Mouse (Mus musculus): ENCODE measurements around the gene Padi3. TPM values are rescaled to one million over a fixed set of nuclear protein-coding genes. Genes with fewer than 3 reads are reported as not detected.

Gene Padi3
- polyA plus RNA-seq, 1 experiment from 2014 or later, result 0.14 TPM

GRCm38 (mm10) chr4:140815996-140816917 lies 5.8 kb upstream of the Padi3 start:
- Histone ChIP-seq H3K9me3 (replicated peaks) (no peaks in the 10 kb centered on the region), H3K36me3 (no peaks in the 10 kb centered on the region), H3K27me3 (peaks cover 9% of the 10 kb centered on the region), H3K27ac (no peak overlapping the region), H3K4me2 (no peak overlapping the region), H3K9ac (no peak overlapping the region), H3K4me1 (replicated peaks) (peaks cover 52% of the 10 kb centered on the region), H3K4me3 (no peak overlapping the region)
- ATAC-seq (replicated peaks; ENCODE audit: insufficient number of reproducible peaks, insufficient read depth, low FRiP score, low read depth), result no peak
- 21% methylated on average over 10 of the region's 10 CpGs for WGBS

- no peaks in the 10 kb centered on the region for H3K36me3 ChIP-seq
- ATAC-seq (replicated peaks; ENCODE audit: insufficient number of reproducible peaks, insufficient read depth, low FRiP score, low read depth), result no peak
- peaks cover 54% of the 10 kb centered on the region for H3K4me1 ChIP-seq (replicated peaks)
- 53% methylated on average over 5 of the region's 5 CpGs for WGBS
- H3K4me2 ChIP-seq, result no peak overlapping the region
- no peak overlapping the region for H3K4me3 ChIP-seq
- no peak overlapping the region for H3K27ac ChIP-seq
- H3K27me3 ChIP-seq, result peaks cover 9% of the 10 kb centered on the region
- no peaks in the 10 kb centered on the region for H3K9me3 ChIP-seq (replicated peaks)
- no peak overlapping the region for H3K9ac ChIP-seq
These were observed 5.0 kb upstream of the Padi3 start for GRCm38 (mm10) chr4:140815496-140815895.

GRCm38 (mm10) chr4:140814241-140815225 lies 4.1 kb upstream of the Padi3 start:
- ATAC-seq (replicated peaks; ENCODE audit: insufficient number of reproducible peaks, insufficient read depth, low FRiP score, low read depth), result no peak
- WGBS, result 31% methylated on average over 36 of the region's 36 CpGs
- peaks cover 56% of the 10 kb centered on the region for H3K4me1 ChIP-seq (replicated peaks)

GRCm38 (mm10) chr4:140813358-140814185 lies 3.1 kb upstream of the Padi3 start:
- Histone ChIP-seq H3K36me3 (no peaks in the 10 kb centered on the region), H3K9ac (no peak overlapping the region), H3K27me3 (peaks cover 9% of the 10 kb centered on the region), H3K4me3 (peak overlapping the region; percentile 43), H3K27ac (no peak overlapping the region), H3K4me2 (peak overlapping the region; percentile 63), H3K4me1 (replicated peaks) (peaks cover 63% of the 10 kb centered on the region), H3K9me3 (replicated peaks) (no peaks in the 10 kb centered on the region)
- ATAC-seq (replicated peaks; ENCODE audit: insufficient number of reproducible peaks, insufficient read depth, low FRiP score, low read depth), result no peak
- 39% methylated on average over 13 of the region's 13 CpGs for WGBS

More at GRCm38 (mm10) chr4:140814241-140815225, 4.1 kb upstream of the Padi3 start:
- H3K27me3 ChIP-seq, result peaks cover 9% of the 10 kb centered on the region
- H3K4me3 ChIP-seq, result peak overlapping the region; percentile 43
- no peaks in the 10 kb centered on the region for H3K9me3 ChIP-seq (replicated peaks)
- H3K27ac ChIP-seq, result no peak overlapping the region
- no peaks in the 10 kb centered on the region for H3K36me3 ChIP-seq
- peak overlapping the region; percentile 63 for H3K4me2 ChIP-seq
- H3K9ac ChIP-seq, result 0 out of 2 replicates have a peak overlapping the region, but pooled peaks have one; percentile 20

- 7% methylated on average over 9 of the region's 14 CpGs for WGBS
- Histone ChIP-seq H3K4me3 (no peak overlapping the region), H3K27ac (no peak overlapping the region), H3K27me3 (peaks cover 9% of the 10 kb centered on the region), H3K4me2 (peak overlapping the region; percentile 27), H3K4me1 (replicated peaks) (peaks cover 63% of the 10 kb centered on the region), H3K9me3 (replicated peaks) (no peaks in the 10 kb centered on the region), H3K36me3 (no peaks in the 10 kb centered on the region), H3K9ac (no peak overlapping the region)
- ATAC-seq (replicated peaks; ENCODE audit: insufficient number of reproducible peaks, insufficient read depth, low FRiP score, low read depth), result no peak
These were observed 2.2 kb upstream of the Padi3 start for GRCm38 (mm10) chr4:140812609-140813008.

- Histone ChIP-seq H3K4me2 (peak overlapping the region; percentile 27), H3K4me1 (replicated peaks) (peaks cover 63% of the 10 kb centered on the region), H3K36me3 (no peaks in the 10 kb centered on the region), H3K9me3 (replicated peaks) (no peaks in the 10 kb centered on the region), H3K27me3 (peaks cover 9% of the 10 kb centered on the region), H3K27ac (no peak overlapping the region), H3K9ac (no peak overlapping the region), H3K4me3 (no peak overlapping the region)
- ATAC-seq (replicated peaks; ENCODE audit: insufficient number of reproducible peaks, insufficient read depth, low FRiP score, low read depth), result peak; percentile 23; the same call in 1 of the 2 replicates
- 22% methylated on average over 8 of the region's 8 CpGs for WGBS
These were observed 1.7 kb upstream of the Padi3 start for GRCm38 (mm10) chr4:140812191-140812590.

GRCm38 (mm10) chr4:140809118-140809517 lies 1.3 kb downstream of the Padi3 start:
- ATAC-seq (replicated peaks; ENCODE audit: insufficient number of reproducible peaks, insufficient read depth, low FRiP score, low read depth), result peak; percentile 28; the same call in 1 of the 2 replicates
- 23% methylated on average over 8 of the region's 8 CpGs for WGBS

GRCm38 (mm10) chr4:140804601-140805000 lies 5.8 kb downstream of the Padi3 start:
- H3K27ac ChIP-seq, result no peak overlapping the region
- no peaks in the 10 kb centered on the region for H3K36me3 ChIP-seq
- H3K9me3 ChIP-seq (replicated peaks), result no peaks in the 10 kb centered on the region
- H3K4me1 ChIP-seq (replicated peaks), result peaks cover 13% of the 10 kb centered on the region
- H3K27me3 ChIP-seq, result 0 out of 2 replicates have a peak, but pooled peaks cover 3% of the 10 kb centered on the region
- no peak for ATAC-seq (replicated peaks; ENCODE audit: insufficient number of reproducible peaks, insufficient read depth, low FRiP score, low read depth)
- 61% methylated on average over 9 of the region's 9 CpGs for WGBS
- no peak overlapping the region for H3K9ac ChIP-seq
- no peak overlapping the region for H3K4me3 ChIP-seq
- H3K4me2 ChIP-seq, result no peak overlapping the region

More at GRCm38 (mm10) chr4:140809118-140809517, 1.3 kb downstream of the Padi3 start:
- Histone ChIP-seq H3K36me3 (no peaks in the 10 kb centered on the region), H3K9ac (no peak overlapping the region), H3K4me1 (replicated peaks) (peaks cover 43% of the 10 kb centered on the region), H3K4me3 (no peak overlapping the region), H3K9me3 (replicated peaks) (no peaks in the 10 kb centered on the region), H3K27ac (no peak overlapping the region), H3K4me2 (no peak overlapping the region), H3K27me3 (peaks cover 12% of the 10 kb centered on the region)

- Histone ChIP-seq H3K9me3 (replicated peaks) (no peaks in the 10 kb centered on the region), H3K27me3 (0 out of 2 replicates have a peak, but pooled peaks cover 3% of the 10 kb centered on the region), H3K4me3 (no peak overlapping the region), H3K4me2 (no peak overlapping the region), H3K9ac (no peak overlapping the region), H3K27ac (no peak overlapping the region), H3K4me1 (replicated peaks) (peaks cover 6% of the 10 kb centered on the region; the same call in 1 of the 2 replicates), H3K36me3 (no peaks in the 10 kb centered on the region)
- no peak for ATAC-seq (replicated peaks; ENCODE audit: insufficient number of reproducible peaks, insufficient read depth, low FRiP score, low read depth)
- WGBS, result 71% methylated on average over 3 of the region's 3 CpGs
These were observed 9.1 kb downstream of the Padi3 start for GRCm38 (mm10) chr4:140801364-140801763.

GRCm38 (mm10) chr4:140796786-140797185 lies 13.7 kb downstream of the Padi3 start:
- no peak overlapping the region for H3K4me3 ChIP-seq
- WGBS, result 68% methylated on average over 3 of the region's 3 CpGs
- no peaks in the 10 kb centered on the region for H3K36me3 ChIP-seq
- H3K9ac ChIP-seq, result no peak overlapping the region
- no peaks in the 10 kb centered on the region for H3K9me3 ChIP-seq (replicated peaks)
- no peaks in the 10 kb centered on the region for H3K4me1 ChIP-seq (replicated peaks)
- ATAC-seq (replicated peaks; ENCODE audit: insufficient number of reproducible peaks, insufficient read depth, low FRiP score, low read depth), result no peak
- H3K27ac ChIP-seq, result no peak overlapping the region
- H3K4me2 ChIP-seq, result no peak overlapping the region
- no peaks in the 10 kb centered on the region for H3K27me3 ChIP-seq
